Mouse (Mus musculus): ENCODE measurements around the gene Slc46a1.

Slc46a1 gene

GRCm38 (mm10) chr11:78455308-78455707 is 10.2 kb upstream of the Slc46a1 start:
- DNase-seq (ENCODE audit: low spot score in 2 of 2) = no peak

- no peak for DNase-seq (ENCODE audit: low spot score in 2 of 2)
Measured at GRCm38 (mm10) chr11:78458740-78459139, 6.8 kb upstream of the Slc46a1 start.

DNA sequence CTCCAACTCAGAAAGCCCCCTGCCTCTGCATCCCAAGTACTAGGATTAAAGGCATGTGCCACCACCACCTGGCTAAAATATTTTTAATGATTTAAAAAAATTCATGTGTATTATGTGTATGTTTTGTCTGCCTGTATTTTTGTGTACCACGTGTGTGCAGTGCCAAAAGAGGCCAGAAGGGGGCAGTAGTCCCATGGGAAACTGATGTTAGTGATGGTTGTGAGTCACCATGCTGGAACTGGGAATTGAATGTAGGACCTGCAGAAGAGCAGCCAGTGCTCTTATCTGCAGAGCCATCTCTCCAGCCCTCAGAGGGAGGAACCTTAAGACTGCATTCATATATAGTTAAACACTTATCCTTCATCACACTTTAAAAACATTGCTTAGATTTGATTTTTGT is 3.6 kb upstream of the Slc46a1 start:
- no peak for DNase-seq (ENCODE audit: low spot score in 2 of 2)

- no peak for DNase-seq (ENCODE audit: low spot score in 2 of 2)
Measured at GRCm38 (mm10) chr11:78462669-78463068, 2.8 kb upstream of the Slc46a1 start.

DNA sequence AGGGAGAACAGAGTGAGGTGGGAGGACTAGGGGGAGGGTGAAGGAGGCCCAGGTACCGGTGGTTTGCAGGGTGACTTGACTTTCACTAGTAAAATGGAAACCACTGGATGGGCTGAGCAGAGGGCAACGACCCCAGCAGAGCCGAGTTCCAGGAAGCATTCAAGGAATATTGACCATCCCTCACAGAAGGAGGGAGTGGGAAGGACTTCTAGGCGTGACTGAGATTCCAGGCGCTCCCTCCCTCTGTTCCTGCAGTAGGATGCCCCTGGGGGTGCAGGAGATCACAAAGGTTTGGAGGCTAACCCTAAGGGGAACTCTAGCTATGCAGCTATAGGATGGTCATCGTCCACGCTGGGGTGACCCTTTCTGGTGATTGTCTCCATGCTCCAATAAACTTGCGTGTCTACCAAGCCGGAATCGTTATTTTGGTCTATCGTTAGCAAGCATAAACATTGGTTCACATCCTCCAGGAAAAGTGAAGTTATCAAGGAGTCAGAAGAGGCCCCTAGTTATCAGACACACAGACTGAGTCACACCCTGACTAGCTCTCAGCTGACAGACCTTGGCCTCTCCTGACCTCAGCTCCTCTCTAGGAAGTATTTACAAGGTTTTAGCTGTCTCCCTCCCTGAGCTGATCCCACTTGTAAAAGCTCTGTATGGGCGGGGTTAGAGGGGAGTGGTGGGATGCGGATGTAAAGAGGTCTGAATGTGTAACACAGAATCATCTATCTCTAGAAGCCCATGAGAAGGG is 2.0 kb upstream of the Slc46a1 start:
- DNase-seq (ENCODE audit: low spot score in 2 of 2) = no peak

- no peak for DNase-seq (ENCODE audit: low spot score in 2 of 2)
Measured at GRCm38 (mm10) chr11:78465116-78465515, 381 bp upstream of the Slc46a1 start.

DNA sequence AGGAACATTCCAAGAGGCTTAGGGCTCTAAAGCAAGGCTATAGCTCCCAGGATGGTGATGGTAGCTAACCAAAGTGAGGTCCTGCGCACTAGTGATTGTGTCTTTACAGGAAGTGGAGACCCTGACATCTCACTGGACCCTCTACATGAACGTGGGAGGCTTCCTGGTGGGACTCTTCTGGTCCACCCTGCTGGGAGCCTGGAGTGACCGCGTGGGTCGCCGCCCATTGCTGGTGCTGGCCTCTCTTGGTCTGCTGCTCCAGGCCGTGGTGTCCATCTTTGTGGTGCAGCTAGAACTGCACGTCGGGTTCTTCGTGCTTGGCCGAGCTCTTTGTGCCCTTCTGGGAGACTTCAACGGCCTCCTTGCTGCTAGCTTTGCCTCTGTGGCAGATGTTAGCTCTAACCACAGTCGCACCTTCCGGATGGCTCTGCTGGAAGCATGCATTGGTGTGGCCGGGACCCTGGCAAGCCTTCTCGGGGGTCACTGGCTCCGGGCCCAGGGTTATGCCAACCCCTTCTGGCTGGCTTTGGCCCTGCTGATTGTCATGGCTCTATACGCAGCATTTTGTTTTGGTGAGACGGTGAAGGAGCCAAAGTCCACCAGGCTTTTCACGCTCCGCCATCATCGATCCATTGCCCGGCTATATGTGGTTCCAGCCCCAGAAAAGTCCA is 880 bp downstream of the Slc46a1 start:
- DNase-seq (ENCODE audit: low spot score in 2 of 2) = no peak

DNA sequence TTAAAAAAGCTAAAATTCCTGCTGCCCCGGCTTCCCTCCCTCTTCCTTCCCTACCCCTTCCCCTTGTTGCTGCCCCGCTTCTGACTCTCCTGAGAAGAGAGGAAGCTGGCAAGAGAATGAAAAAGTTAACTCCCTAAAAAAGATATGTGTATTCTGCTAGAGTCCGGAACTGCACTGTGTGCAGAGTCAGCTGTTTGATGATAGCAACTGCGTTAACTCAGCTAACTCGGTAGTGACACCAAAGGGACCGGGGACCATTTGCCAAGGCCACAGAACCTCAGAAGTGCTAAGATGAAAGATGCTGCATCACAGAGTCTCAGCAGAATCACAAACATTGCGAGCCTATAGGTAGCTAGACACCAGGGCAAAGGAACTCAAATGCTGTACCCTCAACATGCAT is 2.0 kb downstream of the Slc46a1 start:
- DNase-seq (ENCODE audit: low spot score in 2 of 2) = no peak

- DNase-seq (ENCODE audit: low spot score in 2 of 2) = no peak
Measured at GRCm38 (mm10) chr11:78467932-78468331, 2.4 kb downstream of the Slc46a1 start.

- DNase-seq (ENCODE audit: low spot score in 2 of 2) = no peak
Measured at GRCm38 (mm10) chr11:78471326-78472103, 6.0 kb downstream of the Slc46a1 start.

GRCm38 (mm10) chr11:78475289-78475688 is 9.8 kb downstream of the Slc46a1 start:
- DNase-seq (ENCODE audit: low spot score in 2 of 2) = no peak

GRCm38 (mm10) chr11:78483639-78484038 is 18.1 kb downstream of the Slc46a1 start:
- DNase-seq (ENCODE audit: low spot score in 2 of 2) = no peak

DNA sequence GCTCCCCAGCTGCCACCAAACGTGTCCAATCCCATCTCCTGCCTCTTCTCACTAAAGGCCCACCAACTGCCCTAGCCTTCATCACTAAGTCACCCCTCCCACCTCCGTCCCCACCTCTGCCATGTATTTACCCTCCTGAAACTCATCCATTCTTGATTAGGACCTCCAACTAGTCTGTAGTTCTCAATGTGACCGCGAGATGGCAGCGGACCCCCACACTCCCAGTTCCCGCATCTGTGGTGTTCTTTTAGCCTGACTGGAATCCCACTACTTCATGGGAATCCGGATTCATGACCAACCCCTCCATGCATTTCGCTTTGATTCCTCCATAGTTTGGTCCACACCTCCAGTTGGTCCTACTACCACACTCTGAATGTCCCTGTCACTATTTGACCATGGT is 22.7 kb downstream of the Slc46a1 start:
- DNase-seq (ENCODE audit: low spot score in 2 of 2) = peak; percentile 52 to 76

GRCm38 (mm10) chr11:78490781-78491241 is 25.3 kb downstream of the Slc46a1 start:
- DNase-seq (ENCODE audit: low spot score in 2 of 2) = peak in 1 of 2 experiments; percentile 56

DNA sequence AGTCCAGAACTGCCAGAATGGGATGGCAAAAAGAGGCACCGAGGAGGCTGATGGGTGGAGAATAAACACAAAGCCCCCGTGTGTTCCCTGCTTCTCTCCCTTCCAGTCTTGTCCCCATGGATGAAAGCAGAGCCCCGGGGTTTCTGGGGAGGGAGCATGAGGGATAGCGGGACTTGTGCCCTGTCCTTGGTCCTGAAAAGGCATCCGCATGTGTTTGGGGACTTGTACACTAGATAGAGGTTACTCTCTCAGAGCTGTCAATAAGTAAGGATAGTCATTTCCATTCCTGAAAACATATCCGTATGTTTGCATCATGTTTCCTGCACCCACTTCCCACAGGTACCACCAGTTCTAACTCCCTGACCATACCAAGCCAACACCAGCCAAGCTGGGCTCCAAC is 30.4 kb downstream of the Slc46a1 start:
- DNase-seq (ENCODE audit: low spot score in 2 of 2) = no peak

- peak in 1 of 2 experiments; percentile 51 for DNase-seq (ENCODE audit: low spot score in 2 of 2)
Measured at GRCm38 (mm10) chr11:78497071-78497541, 31.6 kb downstream of the Slc46a1 start.

DNA sequence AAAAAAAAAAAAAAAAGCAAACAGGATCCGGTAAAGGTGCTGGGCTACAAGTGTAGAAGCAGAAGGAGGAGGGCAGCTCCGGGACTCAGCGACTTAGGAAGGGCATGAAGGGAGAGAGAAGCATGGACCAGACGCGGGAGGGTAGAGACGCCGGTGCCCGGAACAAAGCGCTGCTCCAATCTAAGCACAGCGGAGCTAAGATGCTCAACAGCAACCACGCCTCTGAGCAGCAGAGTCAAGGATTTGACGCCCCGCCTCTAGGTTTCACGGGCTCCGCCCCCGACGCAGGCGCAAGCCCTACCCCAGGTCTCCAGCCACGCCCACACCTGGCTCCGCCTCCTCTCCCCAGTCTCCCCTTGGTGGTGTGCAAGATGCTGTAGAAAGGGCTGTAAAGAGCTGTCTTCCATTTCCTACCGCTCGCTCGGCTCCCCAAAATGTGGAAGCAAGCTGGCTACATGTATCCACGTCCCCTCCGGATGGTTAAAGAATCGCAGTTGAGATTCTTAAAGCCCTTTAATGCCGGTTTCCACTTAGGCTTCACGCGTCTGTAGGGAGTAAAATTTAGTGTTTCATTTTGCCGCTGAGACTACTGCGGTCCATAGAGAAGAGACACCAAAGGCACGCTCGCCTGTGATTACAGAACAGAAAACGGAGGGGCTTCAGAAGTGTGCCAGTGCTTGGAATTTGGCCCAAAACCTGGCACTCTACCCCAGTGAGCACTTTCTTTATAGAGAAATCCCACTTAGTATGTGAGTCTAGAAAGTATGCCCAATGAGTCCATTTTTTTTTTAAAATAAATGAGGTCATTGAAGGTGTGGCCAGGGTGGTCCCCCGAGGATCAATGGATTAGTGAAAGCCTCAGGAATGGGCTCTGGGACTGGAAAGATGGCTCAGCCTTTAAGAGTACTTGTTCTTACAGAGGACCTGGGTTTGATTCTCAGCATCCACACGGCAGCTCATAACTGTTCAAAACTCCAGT is 32.3 kb downstream of the Slc46a1 start, which contains the start of gene Sarm1:
Gene Sarm1, minus strand, starts transcription at position 211 of the 979 bp plus-strand sequence.
- DNase-seq (ENCODE audit: low spot score in 2 of 2) = peak; percentile 92 to 94

DNA sequence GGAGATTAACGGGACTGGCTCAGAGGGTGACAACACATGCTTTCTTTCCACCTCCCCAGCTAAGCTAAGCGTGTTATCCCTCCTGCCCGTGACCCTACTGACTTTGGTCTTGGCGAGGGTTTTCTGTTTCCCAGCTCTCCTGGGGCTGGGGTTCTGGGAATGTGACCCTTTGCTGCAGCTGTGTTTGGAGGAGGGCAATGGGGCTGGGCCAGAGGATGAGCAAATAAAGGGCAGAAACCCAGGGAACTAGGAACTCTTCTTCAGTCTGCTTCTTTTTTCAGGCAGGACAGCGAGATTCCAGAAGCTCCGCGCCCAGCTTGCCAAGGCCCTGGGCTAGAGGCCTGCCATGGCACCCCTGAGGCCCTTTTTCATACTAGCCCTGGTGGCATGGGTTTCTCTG is 33.5 kb downstream of the Slc46a1 start, which contains the start of gene Vtn:
Gene Vtn, plus strand, starts transcription at position 88 of the 400 bp plus-strand sequence.
- DNase-seq (ENCODE audit: low spot score in 2 of 2) = no peak

DNA sequence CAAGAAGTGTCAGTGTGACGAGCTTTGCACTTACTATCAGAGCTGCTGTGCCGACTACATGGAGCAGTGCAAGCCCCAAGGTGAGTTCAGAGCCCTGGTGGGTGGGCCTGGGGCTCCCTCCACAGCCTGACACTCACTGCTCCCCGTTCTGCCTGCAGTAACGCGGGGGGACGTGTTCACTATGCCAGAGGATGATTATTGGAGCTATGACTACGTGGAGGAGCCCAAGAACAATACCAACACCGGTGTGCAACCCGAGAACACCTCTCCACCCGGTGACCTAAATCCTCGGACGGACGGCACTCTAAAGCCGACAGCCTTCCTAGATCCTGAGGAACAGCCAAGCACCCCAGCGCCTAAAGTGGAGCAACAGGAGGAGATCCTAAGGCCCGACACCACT is 34.0 kb downstream of the Slc46a1 start:
- DNase-seq (ENCODE audit: low spot score in 2 of 2) = no peak

- DNase-seq (ENCODE audit: low spot score in 2 of 2) = no peak
Measured at GRCm38 (mm10) chr11:78500623-78501202, 35.2 kb downstream of the Slc46a1 start.

Measured in frontal cortex, postnatal 14 days (tissue).